Mouse (Mus musculus): ENCODE measurements around the gene Olfr38. TPM values are rescaled to one million over a fixed set of nuclear protein-coding genes. Genes with fewer than 3 reads are reported as not detected.

The Olfr38 gene
- not detected in 2 replicates for polyA plus RNA-seq (2015; fragmentation: Nextera tagmentation; extraction: Ambion mirVana)

- ATAC-seq (ENCODE audit: low FRiP score, low TSS enrichment) = no peak
- H3K27ac ChIP-seq (ENCODE audit: low read length) = no peak within 1 kb of the TSS
- H3K9ac ChIP-seq (replicated peaks; ENCODE audit: low read length) = no peak within 1 kb of the TSS
- H3K27me3 ChIP-seq (ENCODE audit: insufficient read depth, low read length) = no peaks in the 10 kb centered on the region
- no peak within 1 kb of the TSS for H3K4me3 ChIP-seq (ENCODE audit: low read length)
- H3K9me3 ChIP-seq (ENCODE audit: low read length) = no peaks in the 10 kb centered on the region
- H3K36me3 ChIP-seq (ENCODE audit: insufficient read depth, low read length) = no peaks in the 10 kb centered on the region
- H3K4me1 ChIP-seq (ENCODE audit: insufficient read depth, low read length) = no peaks in the 10 kb centered on the region
- no peak within 1 kb of the TSS for H3K4me2 ChIP-seq (replicated peaks; ENCODE audit: low read depth, low read length)
- WGBS = 43% methylated on average over 1 of the region's 1 CpGs
These were observed at the start of gene Olfr38 for GRCm38 (mm10) chr6:42756104-42756503. Gene Olfr38, plus strand, starts transcription at chr6:42756404.

GRCm38 (mm10) chr6:42709291-42710211, 46.7 kb upstream of the Olfr38 start, which contains the start of gene Tcaf1:
Gene Tcaf1, minus strand, starts transcription at chr6:42710088.
- no peaks in the 10 kb centered on the region for H3K27me3 ChIP-seq (ENCODE audit: insufficient read depth, low read length)
- WGBS = 2% methylated on average over 27 of the region's 28 CpGs

GRCm38 (mm10) chr6:42714668-42715067, 41.5 kb upstream of the Olfr38 start:
- ATAC-seq (ENCODE audit: low FRiP score, low TSS enrichment) = no peak
- no peak overlapping the region for H3K4me3 ChIP-seq (ENCODE audit: low read length)
- H3K9me3 ChIP-seq (ENCODE audit: low read length) = no peaks in the 10 kb centered on the region
- no peaks in the 10 kb centered on the region for H3K27me3 ChIP-seq (ENCODE audit: insufficient read depth, low read length)
- H3K4me2 ChIP-seq (replicated peaks; ENCODE audit: low read depth, low read length) = no peak overlapping the region
- no peak overlapping the region for H3K9ac ChIP-seq (replicated peaks; ENCODE audit: low read length)
- 64% methylated on average over 8 of the region's 8 CpGs for WGBS
- no peaks in the 10 kb centered on the region for H3K36me3 ChIP-seq (ENCODE audit: insufficient read depth, low read length)
- H3K4me1 ChIP-seq (ENCODE audit: insufficient read depth, low read length) = no peaks in the 10 kb centered on the region
- H3K27ac ChIP-seq (ENCODE audit: low read length) = no peak overlapping the region

More at GRCm38 (mm10) chr6:42709291-42710211, 46.7 kb upstream of the Olfr38 start, which contains the start of gene Tcaf1:
- Histone ChIP-seq H3K9me3 (ENCODE audit: low read length) (no peaks in the 10 kb centered on the region), H3K4me2 (replicated peaks; ENCODE audit: low read depth, low read length) (peak within 1 kb of the TSS; percentile 74), H3K4me1 (ENCODE audit: insufficient read depth, low read length) (0 out of 2 replicates have a peak, but pooled peaks cover 4% of the 10 kb centered on the region), H3K4me3 (ENCODE audit: low read length) (peak within 1 kb of the TSS; percentile 86), H3K27ac (ENCODE audit: low read length) (peak within 1 kb of the TSS; percentile 88), H3K36me3 (ENCODE audit: insufficient read depth, low read length) (no peaks in the 10 kb centered on the region), H3K9ac (replicated peaks; ENCODE audit: low read length) (peak within 1 kb of the TSS; percentile 90)
- peak; percentile 99 for ATAC-seq (ENCODE audit: low FRiP score, low TSS enrichment)

- Histone ChIP-seq H3K9ac (replicated peaks; ENCODE audit: low read length) (no peak overlapping the region), H3K4me1 (ENCODE audit: insufficient read depth, low read length) (no peaks in the 10 kb centered on the region), H3K9me3 (ENCODE audit: low read length) (no peaks in the 10 kb centered on the region), H3K4me2 (replicated peaks; ENCODE audit: low read depth, low read length) (no peak overlapping the region), H3K27ac (ENCODE audit: low read length) (no peak overlapping the region), H3K4me3 (ENCODE audit: low read length) (no peak overlapping the region), H3K36me3 (ENCODE audit: insufficient read depth, low read length) (no peaks in the 10 kb centered on the region), H3K27me3 (ENCODE audit: insufficient read depth, low read length) (no peaks in the 10 kb centered on the region)
- ATAC-seq (ENCODE audit: low FRiP score, low TSS enrichment) = no peak
These were observed 38.2 kb upstream of the Olfr38 start for GRCm38 (mm10) chr6:42717973-42718372.

- no peak within 1 kb of the TSS for H3K9ac ChIP-seq (replicated peaks; ENCODE audit: low read length)
- H3K27me3 ChIP-seq (ENCODE audit: insufficient read depth, low read length) = no peaks in the 10 kb centered on the region
- H3K27ac ChIP-seq (ENCODE audit: low read length) = no peak within 1 kb of the TSS
- no peaks in the 10 kb centered on the region for H3K4me1 ChIP-seq (ENCODE audit: insufficient read depth, low read length)
- no peaks in the 10 kb centered on the region for H3K36me3 ChIP-seq (ENCODE audit: insufficient read depth, low read length)
- no peak within 1 kb of the TSS for H3K4me2 ChIP-seq (replicated peaks; ENCODE audit: low read depth, low read length)
- no peak for ATAC-seq (ENCODE audit: low FRiP score, low TSS enrichment)
- no peak within 1 kb of the TSS for H3K4me3 ChIP-seq (ENCODE audit: low read length)
- no peaks in the 10 kb centered on the region for H3K9me3 ChIP-seq (ENCODE audit: low read length)
- WGBS = 97% methylated on average over 1 of the region's 1 CpGs
These were observed 17.1 kb upstream of the Olfr38 start, which contains the start of gene Olfr453 for GRCm38 (mm10) chr6:42739071-42739470. Gene Olfr453, plus strand, starts transcription at chr6:42739371.

GRCm38 (mm10) chr6:42742303-42742702, 13.9 kb upstream of the Olfr38 start:
- Histone ChIP-seq H3K9me3 (ENCODE audit: low read length) (no peaks in the 10 kb centered on the region), H3K9ac (replicated peaks; ENCODE audit: low read length) (no peak overlapping the region), H3K4me3 (ENCODE audit: low read length) (no peak overlapping the region), H3K36me3 (ENCODE audit: insufficient read depth, low read length) (no peaks in the 10 kb centered on the region), H3K4me1 (ENCODE audit: insufficient read depth, low read length) (no peaks in the 10 kb centered on the region), H3K27ac (ENCODE audit: low read length) (no peak overlapping the region), H3K27me3 (ENCODE audit: insufficient read depth, low read length) (no peaks in the 10 kb centered on the region), H3K4me2 (replicated peaks; ENCODE audit: low read depth, low read length) (no peak overlapping the region)
- no peak for ATAC-seq (ENCODE audit: low FRiP score, low TSS enrichment)
- 55% methylated on average over 5 of the region's 5 CpGs for WGBS

GRCm38 (mm10) chr6:42747846-42748245, 8.4 kb upstream of the Olfr38 start:
- Histone ChIP-seq H3K36me3 (ENCODE audit: insufficient read depth, low read length) (no peaks in the 10 kb centered on the region), H3K9me3 (ENCODE audit: low read length) (no peaks in the 10 kb centered on the region), H3K27me3 (ENCODE audit: insufficient read depth, low read length) (no peaks in the 10 kb centered on the region)

GRCm38 (mm10) chr6:42777066-42777465, 20.9 kb downstream of the Olfr38 start:
- H3K4me3 ChIP-seq (ENCODE audit: low read length) = no peak overlapping the region
- H3K4me1 ChIP-seq (ENCODE audit: insufficient read depth, low read length) = no peaks in the 10 kb centered on the region
- no peaks in the 10 kb centered on the region for H3K27me3 ChIP-seq (ENCODE audit: insufficient read depth, low read length)
- H3K4me2 ChIP-seq (replicated peaks; ENCODE audit: low read depth, low read length) = no peak overlapping the region
- H3K36me3 ChIP-seq (ENCODE audit: insufficient read depth, low read length) = no peaks in the 10 kb centered on the region
- WGBS = 90% methylated on average over 1 of the region's 1 CpGs
- no peaks in the 10 kb centered on the region for H3K9me3 ChIP-seq (ENCODE audit: low read length)
- ATAC-seq (ENCODE audit: low FRiP score, low TSS enrichment) = no peak
- H3K9ac ChIP-seq (replicated peaks; ENCODE audit: low read length) = no peak overlapping the region
- H3K27ac ChIP-seq (ENCODE audit: low read length) = no peak overlapping the region

More at GRCm38 (mm10) chr6:42747846-42748245, 8.4 kb upstream of the Olfr38 start:
- Histone ChIP-seq H3K27ac (ENCODE audit: low read length) (no peak overlapping the region), H3K4me3 (ENCODE audit: low read length) (no peak overlapping the region), H3K9ac (replicated peaks; ENCODE audit: low read length) (no peak overlapping the region), H3K4me1 (ENCODE audit: insufficient read depth, low read length) (no peaks in the 10 kb centered on the region), H3K4me2 (replicated peaks; ENCODE audit: low read depth, low read length) (no peak overlapping the region)
- no peak for ATAC-seq (ENCODE audit: low FRiP score, low TSS enrichment)

- H3K27me3 ChIP-seq (ENCODE audit: insufficient read depth, low read length) = no peaks in the 10 kb centered on the region
- no peaks in the 10 kb centered on the region for H3K4me1 ChIP-seq (ENCODE audit: insufficient read depth, low read length)
- H3K4me3 ChIP-seq (ENCODE audit: low read length) = no peak within 1 kb of the TSS
- ATAC-seq (ENCODE audit: low FRiP score, low TSS enrichment) = no peak
- H3K9ac ChIP-seq (replicated peaks; ENCODE audit: low read length) = no peak within 1 kb of the TSS
- H3K27ac ChIP-seq (ENCODE audit: low read length) = no peak within 1 kb of the TSS
- H3K4me2 ChIP-seq (replicated peaks; ENCODE audit: low read depth, low read length) = no peak within 1 kb of the TSS
- no peaks in the 10 kb centered on the region for H3K36me3 ChIP-seq (ENCODE audit: insufficient read depth, low read length)
- no peaks in the 10 kb centered on the region for H3K9me3 ChIP-seq (ENCODE audit: low read length)
These were observed 28.6 kb downstream of the Olfr38 start, which contains the start of gene Olfr452 for GRCm38 (mm10) chr6:42784793-42785192. Gene Olfr452, plus strand, starts transcription at chr6:42785093.
